Mouse (Mus musculus) thymus, postnatal 14 days (tissue): Measurements from ENCODE around the gene Ints11.

Experiments used
- DNase-seq: peaks from one replicate; pipeline ENCODE4 v3.0.0; 2021

Ints11 gene

DNA sequence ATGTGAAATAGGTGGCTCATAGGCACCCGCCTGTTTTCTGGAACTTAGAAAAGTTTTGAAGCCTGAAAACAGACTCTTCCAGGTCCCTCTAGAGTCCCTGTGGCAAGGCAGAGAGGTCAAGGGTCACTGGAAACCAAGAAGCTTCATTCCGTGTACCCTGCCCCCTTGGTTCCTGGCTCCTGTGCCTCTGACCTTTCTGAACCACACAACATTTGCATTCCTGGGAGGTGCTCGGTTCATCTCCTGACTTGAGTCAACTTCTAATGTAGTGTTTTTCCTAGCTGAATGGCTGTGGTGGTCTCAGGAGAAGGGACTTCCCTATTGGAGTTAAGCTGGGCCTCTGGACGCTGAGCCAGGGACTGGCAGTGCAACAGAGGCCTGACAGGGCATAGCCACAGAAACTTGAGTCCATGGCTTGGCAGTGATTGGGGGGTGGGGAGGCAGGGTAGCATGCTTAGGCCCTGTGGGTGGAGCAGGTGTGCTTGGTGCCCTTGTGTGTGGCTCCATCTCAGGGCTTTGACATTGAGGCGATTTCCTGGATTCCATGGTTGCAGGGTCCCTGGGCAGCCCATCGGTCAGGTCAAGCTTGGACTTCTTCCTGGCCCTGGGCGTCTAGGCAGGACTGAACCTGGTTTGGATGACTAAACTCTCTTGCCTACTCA is 20.8 kb upstream of the Ints11 start:
- DNase-seq: no peak

DNA sequence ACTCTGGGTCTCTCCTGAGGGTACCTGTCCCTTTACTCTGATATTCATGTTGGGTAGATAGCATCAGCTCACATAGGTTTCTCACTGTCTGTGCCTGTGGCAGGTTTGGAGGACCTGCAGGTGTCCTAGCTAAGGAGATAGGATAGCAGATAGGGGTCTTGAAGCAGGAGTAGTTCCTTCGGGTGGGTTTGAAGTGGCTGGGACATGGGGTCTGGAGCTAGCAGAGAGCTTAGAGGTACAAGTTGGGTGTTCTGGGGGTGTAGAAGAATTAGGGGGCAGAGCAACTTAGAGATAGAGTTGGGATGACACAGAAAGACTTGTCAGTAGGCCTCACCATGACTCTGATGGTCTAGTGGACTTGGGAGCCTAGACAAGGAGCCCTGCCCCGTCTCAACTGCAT is 20.0 kb upstream of the Ints11 start:
- DNase-seq: no peak

DNA sequence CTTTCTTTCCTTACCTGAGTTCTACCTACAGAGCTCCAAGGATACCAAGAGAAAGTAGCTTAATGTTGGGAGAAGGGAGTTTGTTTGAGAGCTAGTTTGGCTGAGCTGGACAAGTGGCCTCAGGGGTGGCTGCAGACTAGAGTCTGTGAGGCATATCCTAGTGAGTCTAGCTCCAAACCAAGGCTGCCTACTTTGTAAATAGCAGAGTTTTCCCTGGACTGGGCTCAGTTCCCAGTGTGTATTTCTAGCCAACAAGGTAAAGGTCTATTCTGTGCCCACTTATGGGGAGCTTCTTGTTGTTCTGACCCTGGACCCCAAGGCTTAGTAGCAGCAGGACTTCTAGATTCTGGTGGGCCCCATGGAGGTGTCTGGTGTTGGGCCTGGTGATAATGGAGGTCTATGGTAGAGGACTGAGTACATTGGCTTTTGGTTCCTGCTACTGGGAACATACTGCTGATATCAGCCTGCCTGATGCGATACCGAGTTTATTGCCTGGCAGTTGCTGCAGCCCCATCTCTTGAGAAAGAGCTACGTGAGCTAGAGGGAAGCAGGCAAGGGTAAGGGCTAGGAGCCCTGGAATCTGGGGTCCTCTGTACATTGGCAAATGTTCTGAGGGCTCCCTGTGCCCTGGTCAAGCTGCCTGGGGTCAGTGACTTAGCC is 19.4 kb upstream of the Ints11 start:
- DNase-seq: no peak

DNA sequence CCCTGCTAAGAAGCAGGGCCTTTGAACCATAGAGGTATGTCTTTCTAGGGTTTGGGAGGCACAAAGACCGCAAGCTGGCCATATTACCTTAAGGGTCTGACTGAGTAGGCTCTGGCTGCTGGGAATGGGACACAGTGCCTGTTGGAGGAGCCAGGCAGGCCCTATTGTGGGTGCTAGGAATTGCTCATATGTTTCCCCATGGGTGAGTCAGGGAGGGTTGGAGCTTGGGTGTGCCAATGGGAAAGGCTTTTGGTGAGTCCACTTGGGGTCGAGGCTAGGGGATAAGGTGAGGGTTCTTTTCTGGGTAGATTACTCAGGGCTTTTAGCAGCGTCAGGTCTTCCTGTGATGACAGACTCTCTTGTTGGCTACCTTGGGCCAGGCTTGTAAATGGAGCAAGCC is 18.0 kb upstream of the Ints11 start:
- no peak for DNase-seq

DNA sequence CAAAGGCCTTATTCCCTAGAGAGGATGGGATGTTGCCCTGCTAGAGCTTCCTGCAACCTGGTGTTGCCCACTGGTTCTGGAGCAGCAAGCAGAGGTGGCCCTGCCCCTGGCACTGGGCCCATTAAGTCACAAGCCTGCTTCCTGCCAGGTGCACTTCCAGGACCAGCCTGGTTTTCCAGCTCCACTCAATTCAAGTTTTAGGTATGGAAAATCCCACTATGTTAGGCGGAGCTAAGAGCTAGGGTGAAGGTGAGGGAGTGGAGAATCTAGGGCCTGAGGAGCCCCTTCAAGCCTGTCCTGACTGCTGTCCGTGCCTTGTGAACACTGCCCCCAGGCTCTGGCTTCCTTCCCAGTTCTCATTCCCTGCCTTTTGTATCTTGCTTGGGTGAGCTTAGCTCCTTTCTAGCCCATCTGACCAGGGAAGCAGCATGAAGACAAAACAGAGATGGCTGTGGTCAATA is 17.4 kb upstream of the Ints11 start:
- DNase-seq: no peak

DNA sequence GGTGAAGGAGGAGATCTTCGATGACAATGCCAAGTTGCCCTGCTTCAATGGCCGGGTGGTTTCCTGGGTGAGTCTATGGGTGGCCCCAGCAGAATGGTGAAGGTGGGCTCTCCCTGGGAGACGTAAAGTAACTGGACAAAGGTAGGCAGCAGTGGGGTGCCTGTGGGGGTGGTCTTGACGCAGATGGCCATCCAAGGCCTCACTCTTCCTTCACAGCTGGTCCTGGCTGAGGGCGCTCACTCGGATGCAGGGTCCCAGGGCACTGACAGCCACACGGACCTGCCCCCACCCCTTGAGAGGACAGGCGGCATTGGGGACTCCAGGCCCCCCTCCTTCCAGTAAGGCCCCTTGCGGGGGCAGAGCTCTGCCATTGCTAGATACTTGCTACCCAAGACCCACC is 15.9 kb upstream of the Ints11 start:
- DNase-seq: no peak

DNA sequence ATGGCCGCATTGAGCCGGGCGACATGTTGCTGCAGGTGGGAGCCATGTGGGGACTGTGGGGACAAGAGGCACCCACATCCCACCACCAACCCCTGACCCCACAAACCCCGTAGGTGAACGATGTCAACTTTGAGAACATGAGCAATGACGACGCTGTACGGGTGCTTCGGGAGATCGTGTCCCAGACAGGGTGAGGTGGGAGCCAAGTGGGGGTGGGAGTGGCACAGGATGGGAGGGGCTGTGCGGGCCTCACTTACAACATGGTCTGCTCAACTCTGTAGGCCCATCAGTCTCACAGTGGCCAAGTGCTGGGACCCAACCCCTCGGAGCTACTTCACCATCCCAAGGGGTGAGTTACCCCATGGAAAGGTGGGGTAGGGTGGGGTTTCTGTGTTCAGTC is 14.4 kb upstream of the Ints11 start:
- DNase-seq: no peak

DNA sequence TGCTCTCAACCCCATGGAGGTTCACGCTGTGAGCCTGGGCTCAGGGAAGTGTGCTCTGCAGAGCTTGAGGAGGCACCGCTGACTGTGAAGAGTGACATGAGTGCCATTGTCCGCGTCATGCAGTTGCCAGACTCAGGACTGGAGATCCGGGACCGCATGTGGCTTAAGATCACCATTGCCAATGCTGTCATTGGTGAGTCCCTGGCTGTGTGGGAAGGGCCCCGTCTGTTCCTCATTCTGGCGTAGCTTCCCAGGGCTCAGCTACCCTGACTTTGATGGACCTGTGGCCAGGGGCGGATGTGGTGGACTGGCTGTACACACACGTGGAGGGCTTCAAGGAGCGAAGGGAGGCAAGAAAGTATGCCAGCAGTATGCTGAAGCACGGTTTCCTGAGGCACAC is 13.3 kb upstream of the Ints11 start:
- no peak for DNase-seq

DNA sequence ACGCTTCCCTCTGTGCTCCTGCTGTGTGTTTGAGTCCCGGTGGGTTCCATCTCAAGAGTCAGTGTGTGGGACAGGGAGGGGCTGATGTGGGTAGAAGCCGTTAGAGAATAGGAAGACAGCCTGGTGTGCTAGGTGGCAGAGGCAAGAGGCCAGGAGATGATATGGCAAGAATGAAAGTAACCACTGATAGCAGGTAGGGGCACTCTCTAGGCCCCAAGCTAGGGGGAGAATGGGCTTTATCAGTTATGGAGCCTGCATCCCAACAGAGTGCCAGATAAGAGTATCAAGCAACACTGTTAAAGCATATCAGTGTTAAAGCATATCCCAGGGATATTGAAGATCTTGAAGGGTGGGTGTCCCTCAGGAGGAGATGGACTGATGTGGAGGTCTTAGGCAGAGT is 12.5 kb upstream of the Ints11 start:
- DNase-seq: no peak

DNA sequence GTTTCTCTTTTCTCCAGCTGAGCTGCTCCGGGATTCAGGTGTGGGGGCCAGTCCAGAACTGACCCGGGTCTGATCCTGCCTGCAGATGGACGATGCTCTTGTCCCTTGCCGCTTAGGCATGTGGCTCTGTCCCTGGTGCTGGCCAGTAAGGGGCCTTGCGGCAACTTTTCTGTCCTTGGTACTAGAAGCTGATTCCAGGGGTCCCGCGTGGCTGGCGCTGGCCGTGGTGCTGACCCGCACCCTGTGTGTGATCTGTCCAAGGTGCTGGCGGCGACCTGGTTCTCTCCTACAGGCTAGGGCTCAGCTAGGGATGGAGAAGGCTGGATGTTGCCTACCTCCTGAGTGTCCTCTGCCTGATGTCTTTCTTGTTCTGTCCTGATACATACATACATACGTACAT is 10.0 kb upstream of the Ints11 start:
- peak; percentile 56 for DNase-seq

DNA sequence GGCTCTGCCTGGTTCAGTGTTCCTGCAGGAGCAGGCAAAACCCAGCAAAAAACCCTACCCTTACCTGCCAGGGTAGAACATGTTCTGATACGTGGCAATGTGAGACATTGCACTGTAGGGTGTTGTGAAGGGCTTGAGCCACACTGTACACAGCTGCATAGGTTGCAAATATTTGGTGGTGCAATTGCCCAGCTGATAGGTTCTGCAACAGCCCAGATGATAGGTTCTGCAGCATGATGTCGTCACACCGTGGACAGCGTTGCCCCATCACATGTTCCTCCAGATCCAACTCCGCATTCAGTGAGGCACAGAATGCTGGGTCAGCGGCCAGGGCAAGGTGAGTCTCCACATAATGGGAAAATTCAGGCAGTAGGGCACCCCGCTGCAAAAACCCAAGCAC is 7.6 kb upstream of the Ints11 start:
- DNase-seq: no peak

DNA sequence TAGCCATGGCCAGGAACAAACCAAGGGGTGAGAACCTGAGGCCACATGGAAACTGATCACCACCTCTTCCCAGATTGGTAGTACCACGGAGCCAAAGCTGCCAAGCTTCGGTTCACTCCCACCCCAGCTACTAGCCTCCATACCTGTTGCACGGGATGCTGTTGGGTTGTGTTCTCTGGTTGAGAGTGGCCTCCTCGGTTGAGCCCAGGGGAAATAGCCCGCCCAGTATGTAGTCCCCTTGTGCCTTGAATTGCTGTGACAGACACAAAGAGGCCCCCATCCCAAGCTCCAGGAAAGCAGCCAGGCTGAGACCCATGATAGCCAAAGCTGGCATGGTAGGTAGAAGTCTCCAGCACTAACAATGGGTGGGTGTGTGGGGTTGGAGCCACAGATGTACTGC is 6.3 kb upstream of the Ints11 start, which contains the start of gene Tas1r3:
Tas1r3 (minus strand) TSS at position 362 of the 400 bp plus-strand sequence.
- no peak for DNase-seq

DNA sequence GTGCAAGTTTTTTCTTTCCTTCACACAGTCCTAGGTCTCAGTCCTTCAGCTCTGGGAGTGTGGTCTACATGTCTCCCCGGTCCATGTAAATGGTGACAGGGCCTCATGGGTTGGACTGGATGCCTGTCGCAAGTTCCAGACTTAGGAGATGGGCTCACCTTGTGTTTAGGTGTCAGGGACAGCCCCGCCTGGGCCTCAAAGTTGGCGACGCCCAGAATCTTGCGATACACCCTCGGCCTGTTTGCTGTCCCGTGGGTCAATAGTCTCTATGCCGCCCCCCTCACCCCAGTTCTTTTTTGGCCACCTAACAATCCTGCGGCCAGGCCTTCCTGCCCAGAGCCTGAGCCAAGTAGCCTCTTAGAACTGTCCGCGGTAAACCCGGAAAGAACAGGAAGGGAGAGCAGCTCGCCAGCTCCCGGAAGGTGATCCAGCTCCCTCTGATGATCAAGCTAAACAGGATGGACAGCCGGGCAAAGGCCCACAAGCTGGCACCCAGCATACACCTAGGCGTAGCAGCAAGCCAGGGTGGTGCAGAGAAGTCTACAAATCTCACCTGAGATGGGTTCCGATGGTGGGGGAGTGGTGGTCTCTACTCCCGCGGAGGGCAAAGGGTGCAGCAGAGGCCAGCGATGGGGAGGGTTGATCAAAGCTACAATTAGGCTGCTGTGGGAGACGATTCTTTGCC is 590 bp upstream of the Ints11 start:
- no peak for DNase-seq

DNA sequence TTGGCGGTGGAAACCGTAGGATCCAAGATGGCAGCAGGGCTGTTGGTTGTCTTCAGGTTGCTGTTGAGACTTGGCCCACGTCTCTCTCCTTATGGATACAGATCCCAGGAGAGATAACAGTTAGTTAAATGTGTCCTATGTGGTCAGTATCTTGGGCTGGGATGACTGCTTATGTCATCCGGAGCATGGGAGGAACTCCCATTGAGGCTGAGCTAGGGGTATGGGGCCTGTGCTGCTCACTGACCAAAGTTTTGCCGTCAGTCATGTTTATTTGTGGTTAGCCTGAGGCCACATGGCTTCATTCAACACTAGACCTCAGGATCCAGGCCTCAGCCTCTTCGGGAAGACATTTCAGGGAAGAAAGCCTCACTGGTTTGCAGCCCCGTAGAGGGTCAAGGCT is 2.1 kb downstream of the Ints11 start:
- no peak for DNase-seq

DNA sequence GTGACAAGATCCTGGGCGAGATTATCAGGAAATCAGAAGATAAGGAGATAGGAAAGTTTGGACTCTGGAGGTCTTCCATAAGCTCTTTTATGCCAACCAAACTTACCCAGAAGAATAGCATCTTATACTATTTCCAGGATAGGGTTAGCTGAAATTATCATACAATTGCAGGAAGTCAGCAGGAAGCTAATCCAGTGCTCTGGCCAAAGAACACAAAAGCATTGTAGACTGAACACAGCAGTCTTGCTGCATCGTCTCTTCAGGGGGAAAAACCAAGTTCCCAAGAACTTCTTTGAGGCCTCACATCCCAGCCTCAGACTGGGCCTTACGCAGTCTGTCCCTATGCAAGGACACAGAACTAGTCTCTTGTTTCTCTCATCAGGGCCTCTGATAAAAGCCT is 14.2 kb downstream of the Ints11 start:
- DNase-seq: no peak

DNA sequence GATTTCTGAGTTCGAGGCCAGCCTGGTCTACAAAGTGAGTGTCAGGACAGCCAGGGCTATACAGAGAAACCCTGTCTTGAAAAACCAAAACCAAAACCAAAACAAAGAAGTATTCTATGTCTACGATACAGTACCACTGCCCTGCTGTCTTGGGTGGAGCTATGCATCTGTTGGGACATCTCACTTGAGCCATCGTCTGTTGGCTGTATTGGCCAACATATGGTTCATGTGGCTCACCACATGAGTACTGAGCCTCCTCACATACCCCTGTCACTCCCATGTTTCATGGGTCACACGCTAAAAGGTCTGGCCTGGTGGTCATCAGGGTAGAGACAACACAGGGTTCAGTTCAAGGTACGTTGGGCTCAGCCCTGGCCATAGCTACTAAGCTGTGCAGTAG is 17.0 kb downstream of the Ints11 start:
- no peak for DNase-seq

DNA sequence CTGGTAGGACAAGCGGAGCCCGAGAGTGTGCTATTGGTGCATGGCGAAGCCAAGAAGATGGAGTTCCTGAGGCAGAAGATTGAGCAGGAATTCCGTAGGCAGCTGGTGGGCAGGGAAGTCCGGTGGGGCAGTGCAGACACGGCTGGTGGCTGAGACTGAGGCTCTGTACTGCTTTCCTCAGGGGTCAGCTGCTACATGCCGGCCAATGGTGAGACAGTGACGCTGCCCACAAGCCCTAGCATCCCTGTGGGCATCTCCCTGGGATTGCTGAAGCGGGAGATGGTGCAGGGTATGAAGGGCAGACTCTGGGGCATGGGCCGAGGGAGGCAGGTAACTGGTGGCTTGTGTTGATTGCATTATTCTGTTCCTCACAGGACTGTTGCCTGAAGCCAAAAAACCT is 18.3 kb downstream of the Ints11 start:
- DNase-seq: no peak

DNA sequence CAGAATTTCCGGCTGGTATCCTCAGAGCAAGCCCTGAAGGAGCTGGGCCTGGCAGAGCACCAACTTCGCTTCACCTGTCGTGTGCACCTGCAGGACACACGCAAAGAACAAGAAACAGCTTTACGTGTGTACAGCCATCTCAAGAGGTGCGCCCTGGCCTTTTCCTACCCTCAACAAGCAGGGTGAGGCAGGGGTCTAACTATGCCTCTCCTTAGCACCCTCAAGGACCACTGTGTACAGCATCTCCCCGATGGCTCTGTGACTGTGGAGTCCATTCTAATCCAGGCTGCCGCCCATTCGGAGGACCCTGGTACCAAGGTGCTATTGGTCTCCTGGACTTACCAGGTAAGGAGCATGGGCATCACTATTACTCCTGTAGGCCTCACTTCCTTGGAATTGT is 18.8 kb downstream of the Ints11 start:
- no peak for DNase-seq

DNA sequence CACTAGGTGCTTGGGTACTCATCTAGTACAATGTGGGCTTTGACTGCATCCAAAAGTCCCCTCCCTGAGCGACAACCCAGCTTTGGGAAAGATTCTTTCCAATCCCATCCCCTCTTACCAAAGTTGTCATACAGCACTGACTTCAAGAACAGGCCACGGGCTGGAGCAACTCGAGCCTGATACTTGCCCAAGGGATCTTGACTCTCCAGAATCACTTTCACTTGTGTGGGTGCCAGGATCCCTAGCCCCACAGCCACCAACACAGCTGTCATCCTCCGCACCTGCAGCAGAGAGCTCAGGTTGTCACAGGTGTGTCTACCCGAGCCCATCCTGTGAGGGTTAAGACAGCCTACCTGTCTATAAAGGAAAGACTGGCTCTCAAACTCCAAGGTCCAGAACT is 20.0 kb downstream of the Ints11 start:
- DNase-seq: no peak

DNA sequence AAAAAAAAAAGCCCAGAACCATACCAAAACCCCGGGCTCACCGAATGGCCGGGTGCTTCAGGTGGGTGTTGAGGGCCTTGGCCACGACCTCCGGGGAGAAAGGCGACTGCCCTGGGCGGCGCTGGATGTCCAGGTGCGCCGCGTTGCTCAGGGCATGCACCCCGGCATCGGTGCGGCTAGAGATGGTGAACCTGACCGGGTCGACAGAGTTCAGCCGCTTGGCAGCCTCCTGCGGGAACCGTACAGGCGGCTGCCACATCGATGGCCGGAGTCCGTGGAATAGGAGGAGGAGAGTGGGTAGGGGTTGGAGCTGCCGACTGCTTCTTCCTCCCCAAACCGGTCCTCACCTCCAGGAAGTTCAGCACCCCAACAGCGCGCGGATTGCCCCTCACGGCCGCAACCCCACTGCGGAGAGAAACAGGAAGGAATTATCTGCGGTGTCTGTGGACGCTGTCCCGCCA is 21.7 kb downstream of the Ints11 start:
- DNase-seq: no peak

DNA sequence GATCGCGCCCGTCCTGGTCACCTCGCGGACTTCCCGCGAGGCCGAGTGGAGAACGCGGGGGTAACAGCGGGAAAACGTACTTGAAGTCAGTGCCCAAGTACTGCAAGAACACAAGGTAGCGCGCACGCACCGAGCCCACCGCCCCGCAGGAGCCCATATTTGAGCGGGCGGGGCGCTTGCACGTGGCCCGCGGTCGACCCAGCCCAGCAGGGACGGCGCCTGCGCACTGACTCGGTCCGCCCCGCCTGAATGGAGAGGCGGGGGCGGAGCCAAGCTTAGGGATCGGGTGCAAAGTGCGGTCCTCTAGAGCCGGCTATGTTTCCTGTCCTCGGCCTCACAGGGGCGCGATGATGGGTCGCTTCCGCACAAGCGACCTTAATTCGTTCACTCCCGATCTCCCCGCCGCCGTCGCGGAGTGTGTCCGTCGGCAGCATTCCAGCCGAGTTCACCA is 22.2 kb downstream of the Ints11 start, which contains the start of the genes Pusl1 and Acap3:
Pusl1 (minus strand) TSS at position 231 of the 451 bp plus-strand sequence.
Acap3 (plus strand) TSS at position 272 of the 451 bp plus-strand sequence.
- peak; percentile 99 for DNase-seq

DNA sequence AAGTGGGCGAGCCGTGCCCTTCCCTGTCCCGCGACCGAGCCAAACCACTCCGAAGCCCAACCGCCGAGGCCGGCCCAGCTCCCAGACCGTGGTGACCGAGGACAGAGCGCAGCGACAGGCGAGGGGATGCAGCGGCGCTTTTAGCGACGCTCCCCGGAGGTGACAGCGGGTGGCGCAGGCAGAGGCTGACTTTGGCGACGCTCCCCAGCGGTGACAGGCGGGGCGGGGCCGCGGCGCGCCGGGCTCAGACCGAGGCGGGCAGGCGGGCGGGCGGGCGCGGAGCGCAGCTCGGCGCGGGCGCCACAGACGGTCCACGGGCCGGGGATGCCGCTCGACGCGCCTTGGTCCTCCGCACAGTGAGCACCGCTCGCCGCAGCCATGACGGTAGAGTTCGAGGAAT is 22.7 kb downstream of the Ints11 start:
- peak; percentile 91 for DNase-seq

DNA sequence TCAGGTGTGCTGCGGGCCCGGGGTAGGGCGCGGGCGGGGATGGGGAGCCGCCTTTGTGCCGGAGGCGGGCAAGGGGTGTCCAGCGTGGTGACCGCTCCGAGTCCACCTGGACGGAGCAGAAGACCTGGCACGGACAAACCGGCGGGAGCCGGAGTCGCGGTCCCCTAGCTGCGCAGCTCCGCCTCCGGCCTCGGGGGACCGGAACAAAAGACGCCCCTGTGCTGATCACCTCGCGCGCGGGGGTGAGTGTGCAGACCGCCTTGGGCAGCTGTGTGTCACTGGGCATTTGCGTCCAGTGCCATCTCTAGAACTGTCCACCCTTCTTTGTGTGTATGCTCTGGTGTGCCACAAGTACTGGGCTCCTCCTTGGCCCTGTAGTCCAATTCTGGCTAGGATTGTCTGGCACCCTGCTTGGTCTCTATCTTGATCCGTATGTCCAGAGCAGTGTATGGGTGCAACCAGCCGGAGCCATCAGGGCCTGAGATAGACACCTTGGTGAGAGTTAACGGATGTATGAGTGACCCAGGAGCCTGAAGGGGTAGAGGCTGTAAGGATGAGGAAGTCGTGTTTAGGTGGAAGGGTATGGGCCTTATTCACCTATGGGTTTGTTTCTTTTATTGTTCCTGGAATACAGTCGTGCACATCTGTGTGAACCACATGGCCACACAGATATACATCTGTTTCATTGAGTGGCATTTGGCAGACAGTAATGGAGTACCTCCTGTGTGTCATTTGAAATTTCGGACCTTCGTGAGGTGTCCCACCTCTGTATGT is 23.3 kb downstream of the Ints11 start:
- peak; percentile 63 for DNase-seq
